Mouse (Mus musculus) embryonic facial prominence, embryonic 11.5 days (tissue): ENCODE measurements around the gene Slc25a22. TPM values are rescaled to one million over a fixed set of nuclear protein-coding genes. Genes with fewer than 3 reads are reported as not detected.
A peak's percentile ranks its signal among the peaks of the same experiment; 100 is the strongest.

Experiments used
- ATAC-seq: fragments of 200-750 bp; cut with Nextera tagmentation; replicated peaks from 2 replicates; pipeline ENCODE4 v1.8.0; 2017; ENCODE audit warnings: low read depth; ENCODE audit not compliant: insufficient number of reproducible peaks, low FRiP score, low TSS enrichment
- DNase-seq: peaks from one replicate; pipeline ENCODE4 v3.0.0-alpha.2; 2015; ENCODE audit warnings: low spot score
- H3K27ac ChIP-seq: fragments of 300-500 bp; sonication (generic); replicated peaks from 2 replicates; pipeline ENCODE4 v1.5.1; 2014; ENCODE audit warnings: mild to moderate bottlenecking, low read depth, low read length, control low read depth
- H3K27me3 ChIP-seq: fragments of 300-500 bp; sonication (generic); 2 replicates; pipeline ENCODE4 v1.6.1; 2014; ENCODE audit warnings: mild to moderate bottlenecking, low read length, moderate library complexity, mixed read lengths; ENCODE audit not compliant: control insufficient read depth, insufficient read depth
- H3K36me3 ChIP-seq: fragments of 300-500 bp; sonication (generic); replicated peaks from 2 replicates; pipeline ENCODE4 v1.6.1; 2014; ENCODE audit warnings: low read depth, mild to moderate bottlenecking, low read length, moderate library complexity, mixed read lengths; ENCODE audit not compliant: control insufficient read depth, insufficient read depth
- H3K4me1 ChIP-seq: fragments of 300-500 bp; sonication (generic); 2 replicates; pipeline ENCODE4 v1.6.1; 2014; ENCODE audit warnings: low read length, mixed read lengths; ENCODE audit not compliant: control insufficient read depth, insufficient read depth
- H3K4me2 ChIP-seq: fragments of 300-500 bp; sonication (generic); 2 replicates; pipeline ENCODE4 v1.6.1; 2014; ENCODE audit warnings: low read depth, mild to moderate bottlenecking, control low read depth, low read length, moderate library complexity
- H3K4me3 ChIP-seq: fragments of 300-500 bp; sonication (generic); 2 replicates; pipeline ENCODE4 v1.5.1; 2014; ENCODE audit warnings: low read depth, low read length, control low read depth
- H3K9ac ChIP-seq: fragments of 300-500 bp; sonication (generic); replicated peaks from 2 replicates; pipeline ENCODE4 v1.6.1; 2014; ENCODE audit warnings: mild to moderate bottlenecking, control low read depth, low read length
- H3K9me3 ChIP-seq: fragments of 300-500 bp; sonication (generic); replicated peaks from 2 replicates; pipeline ENCODE4 v1.6.1; 2016; ENCODE audit warnings: mild to moderate bottlenecking, low read length, inconsistent platforms, mixed read lengths; ENCODE audit not compliant: control insufficient read depth
- WGBS: fragments of 180-500 bp; shearing (Covaris S2); extraction: QIAGEN DNeasy Blood & Tissue Kit; methylation state at CpG from one replicate; pipeline ENCODE4 v1.1.7; 2014; 5-methylcytosine and 5-hydroxymethylcytosine counted together
- polyA plus RNA-seq: library from polyadenylated mRNA; unstranded; fragments of >200 nt; fragmentation: Nextera tagmentation; extraction: Ambion mirVana; gene quantifications from 2 replicates; pipeline ENCODE4 v1.2.1, GENCODE M21; 2014

Slc25a22 gene
- polyA plus RNA-seq, 1 experiment from 2014 or later = 27.4 TPM

DNA sequence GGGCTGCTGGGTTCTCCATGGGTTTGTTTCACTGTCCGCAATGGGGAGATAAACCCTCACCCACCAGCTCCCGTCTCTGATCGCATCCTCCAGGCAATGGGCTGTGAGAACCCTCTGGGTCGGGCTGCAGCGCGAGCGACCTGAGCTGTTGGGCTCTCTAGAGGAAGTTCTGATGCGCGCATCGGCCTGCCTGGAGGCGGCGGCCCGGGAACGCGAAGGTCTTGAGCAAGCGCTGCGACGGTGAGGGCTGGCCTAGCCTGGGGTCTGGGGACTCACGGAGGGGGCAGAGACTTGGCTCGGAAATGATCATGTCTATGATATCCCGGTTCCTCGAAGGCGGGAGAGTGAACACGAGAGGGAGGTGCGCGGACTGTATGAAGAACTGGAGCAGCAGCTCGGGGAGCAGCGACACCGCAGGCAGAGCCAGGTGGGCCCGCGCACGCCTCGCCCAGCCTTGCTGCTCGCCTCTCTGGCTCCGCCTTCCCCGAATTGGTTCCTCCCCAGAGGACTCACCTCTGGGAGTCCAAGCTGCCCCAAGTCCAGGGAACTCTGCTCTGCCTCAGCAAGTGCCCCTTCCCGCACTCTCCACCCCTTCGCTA is 27.0 kb upstream of the Slc25a22 start:
- no peak for DNase-seq

DNA sequence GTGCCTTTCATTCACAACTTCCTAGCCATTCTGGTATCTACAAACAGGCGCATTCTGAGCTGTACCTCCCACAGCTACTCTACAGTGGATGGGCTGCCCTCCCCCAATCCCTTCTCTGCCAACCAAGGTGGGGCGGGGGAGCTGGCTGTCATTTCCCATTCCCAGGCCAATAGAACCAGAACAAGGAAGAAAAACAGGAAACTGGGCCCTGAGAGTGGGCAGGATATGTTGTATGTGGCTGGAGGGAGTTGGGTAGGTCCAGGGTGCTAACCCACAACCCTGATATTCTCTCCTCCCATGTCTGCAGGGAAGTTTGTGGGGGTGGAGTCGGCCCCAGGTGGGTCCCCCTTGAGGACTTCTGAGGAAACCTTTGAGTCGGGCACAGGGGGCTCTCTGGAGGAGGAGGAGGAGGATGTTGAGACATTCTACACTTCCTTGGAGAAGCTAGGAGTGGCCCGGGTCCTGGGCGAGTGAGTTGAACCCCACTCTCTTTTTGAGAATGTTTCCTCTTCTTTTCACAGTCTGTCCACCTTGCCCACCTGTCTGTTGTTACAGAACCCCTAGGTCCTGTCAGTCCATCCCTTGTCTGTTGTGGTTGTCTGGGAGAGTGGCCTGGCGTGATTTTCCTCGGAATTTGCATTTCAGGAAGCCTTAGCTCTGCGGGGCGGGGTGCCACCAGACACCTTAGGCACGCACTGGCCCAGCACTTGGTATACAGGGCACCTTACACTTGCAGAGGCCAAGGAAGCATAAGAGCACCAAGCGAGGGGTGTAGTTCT is 26.3 kb upstream of the Slc25a22 start:
- DNase-seq = no peak
- 28% methylated on average over 12 of the region's 12 CpGs for WGBS
- no peak overlapping the region; the same call in 1 of the 2 replicates for H3K4me3 ChIP-seq
- H3K27ac ChIP-seq = no peak overlapping the region
- ATAC-seq = no peak
- no peaks in the 10 kb centered on the region for H3K9me3 ChIP-seq
- peaks cover 47% of the 10 kb centered on the region for H3K27me3 ChIP-seq
- peak overlapping the region; percentile 27 for H3K9ac ChIP-seq
- H3K36me3 ChIP-seq = no peaks in the 10 kb centered on the region
- H3K4me2 ChIP-seq = no peak overlapping the region
- H3K4me1 ChIP-seq = peaks cover 28% of the 10 kb centered on the region

More for the DNA sequence above, 27.0 kb upstream of the Slc25a22 start:
- Histone ChIP-seq H3K4me2 (peak overlapping the region; percentile 29), H3K27ac (no peak overlapping the region), H3K4me1 (peaks cover 33% of the 10 kb centered on the region), H3K27me3 (peaks cover 47% of the 10 kb centered on the region), H3K9me3 (no peaks in the 10 kb centered on the region), H3K4me3 (peak overlapping the region; percentile 23), H3K36me3 (no peaks in the 10 kb centered on the region), H3K9ac (peak overlapping the region; percentile 27)
- no peak for ATAC-seq
- 4% methylated on average over 38 of the region's 38 CpGs for WGBS

DNA sequence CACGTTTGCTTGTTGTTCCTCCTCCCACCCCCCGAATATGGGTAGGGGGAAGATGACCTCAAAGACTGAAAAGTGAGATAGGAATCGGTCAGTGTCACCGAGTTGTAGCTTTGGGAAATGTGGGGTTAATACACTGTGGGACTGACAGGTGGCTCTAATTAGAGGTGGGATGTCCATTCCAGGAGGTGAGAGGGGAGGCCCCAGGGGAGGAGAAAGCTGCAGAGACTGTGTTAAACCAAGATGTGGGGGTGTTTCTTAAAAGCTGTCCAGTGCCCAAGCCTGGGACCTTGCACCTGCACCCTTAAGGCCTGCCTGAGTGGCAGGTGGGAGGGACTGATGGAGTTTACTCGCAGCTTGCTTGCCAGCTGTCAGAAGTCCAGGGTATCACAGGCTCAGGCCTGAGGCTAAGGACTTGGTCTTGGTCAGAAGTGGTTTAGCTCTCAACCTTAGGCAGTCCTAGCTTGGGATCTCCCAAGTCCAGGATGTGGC is 24.7 kb upstream of the Slc25a22 start:
- no peak for DNase-seq

DNA sequence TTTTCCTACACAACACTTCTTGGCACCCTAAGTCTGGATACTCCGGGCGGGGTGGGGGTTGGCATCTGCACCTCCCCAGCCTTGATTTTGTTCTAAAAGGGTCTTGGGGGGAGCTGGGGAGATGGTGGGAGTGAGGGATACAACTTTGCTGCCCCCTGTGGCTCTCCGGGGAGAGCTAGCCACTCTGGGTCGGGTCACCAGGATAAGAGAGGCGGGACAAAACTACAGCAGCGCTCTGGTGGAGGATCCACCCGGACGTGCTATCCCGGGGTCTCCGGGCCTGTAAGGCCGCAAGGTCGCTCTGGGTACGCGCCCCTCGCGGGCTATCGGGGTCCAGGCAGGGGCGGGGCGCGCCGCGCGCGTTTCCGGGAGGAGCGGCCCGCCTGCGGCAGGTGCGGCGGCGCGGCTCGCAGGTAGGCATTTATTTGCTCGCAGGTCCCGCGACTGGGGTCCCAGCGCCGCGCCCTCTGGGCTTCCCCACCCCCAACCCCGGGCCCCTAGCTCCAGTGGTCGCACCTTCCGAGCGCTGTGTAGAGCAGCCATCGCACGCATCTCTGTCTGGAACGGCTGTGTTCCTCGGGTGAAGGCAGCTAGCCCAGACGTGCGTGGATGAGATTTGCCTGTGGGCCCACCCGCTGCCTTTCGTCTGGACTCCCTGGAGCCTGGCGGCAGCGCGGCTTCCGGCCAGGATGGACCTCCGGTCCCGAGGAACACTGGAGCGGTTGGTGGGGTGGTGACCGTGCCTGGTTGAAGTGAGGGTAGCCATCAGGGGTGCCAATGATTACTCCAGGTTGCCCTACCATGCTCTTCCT is 24.0 kb upstream of the Slc25a22 start:
- 2% methylated on average over 59 of the region's 59 CpGs for WGBS
- H3K27ac ChIP-seq = no peak overlapping the region
- H3K27me3 ChIP-seq = peaks cover 47% of the 10 kb centered on the region

More for the DNA sequence above, 24.7 kb upstream of the Slc25a22 start:
- H3K4me1 ChIP-seq = peaks cover 17% of the 10 kb centered on the region
- ATAC-seq = no peak
- peak overlapping the region; percentile 30; the same call in 1 of the 2 replicates for H3K4me3 ChIP-seq
- H3K36me3 ChIP-seq = no peaks in the 10 kb centered on the region
- peaks cover 47% of the 10 kb centered on the region for H3K27me3 ChIP-seq
- H3K4me2 ChIP-seq = peak overlapping the region; percentile 76; the same call in 1 of the 2 replicates
- peak overlapping the region; percentile 45 for H3K9ac ChIP-seq
- WGBS = 15% methylated on average over 5 of the region's 5 CpGs
- H3K9me3 ChIP-seq = no peaks in the 10 kb centered on the region
- H3K27ac ChIP-seq = no peak overlapping the region

DNA sequence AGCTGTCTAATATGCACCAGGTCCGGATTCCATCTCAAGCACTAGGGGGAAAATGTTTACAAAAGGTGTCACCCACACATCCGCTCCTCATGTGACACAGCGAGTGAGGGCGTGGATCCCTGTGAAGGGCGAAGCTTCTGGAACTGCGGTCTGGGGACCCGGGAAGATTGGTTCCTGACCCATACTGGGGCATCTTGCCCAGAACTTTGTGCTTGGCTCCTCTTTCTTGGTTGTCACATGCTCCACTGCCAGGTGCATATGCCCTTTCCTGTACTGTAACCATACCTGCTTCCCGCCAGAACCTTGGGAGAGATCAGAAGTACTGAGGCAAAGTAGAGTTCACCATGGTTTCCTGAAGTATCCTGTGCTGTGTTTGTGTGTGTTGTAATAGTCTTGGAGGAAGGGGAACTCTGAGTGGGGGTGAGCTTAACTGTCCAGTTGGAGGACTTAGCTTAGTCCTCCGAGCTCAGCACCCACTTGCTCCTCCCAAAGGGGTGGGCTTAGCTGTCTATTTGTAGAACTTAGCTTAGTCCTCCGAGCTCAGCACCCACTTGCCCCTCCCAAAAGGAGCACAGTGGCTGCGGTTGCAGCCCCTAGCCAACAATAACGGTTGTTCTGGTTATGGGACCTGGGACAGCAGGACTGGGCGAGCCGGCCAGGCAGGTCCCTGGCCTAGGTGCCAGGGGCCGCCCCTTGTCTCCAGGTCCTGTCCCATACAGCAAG is 22.9 kb upstream of the Slc25a22 start, which contains the start of gene Cracr2b:
Gene Cracr2b (plus strand): TSS at position 704 of the 723 bp plus-strand sequence.
- WGBS = 66% methylated on average over 15 of the region's 15 CpGs
- peaks cover 44% of the 10 kb centered on the region for H3K27me3 ChIP-seq
- peaks cover 20% of the 10 kb centered on the region for H3K4me1 ChIP-seq
- H3K9ac ChIP-seq = peak within 1 kb of the TSS; percentile 45
- H3K36me3 ChIP-seq = no peaks in the 10 kb centered on the region
- H3K9me3 ChIP-seq = no peaks in the 10 kb centered on the region
- H3K27ac ChIP-seq = no peak within 1 kb of the TSS
- no peak for ATAC-seq
- no peak for DNase-seq
- peak within 1 kb of the TSS; percentile 30 for H3K4me3 ChIP-seq
- peak within 1 kb of the TSS; percentile 76 for H3K4me2 ChIP-seq

More for the DNA sequence above, 24.0 kb upstream of the Slc25a22 start:
- ATAC-seq (no peak), DNase-seq (no peak)
- H3K4me2 ChIP-seq = peak overlapping the region; percentile 76
- no peaks in the 10 kb centered on the region for H3K36me3 ChIP-seq
- peaks cover 17% of the 10 kb centered on the region for H3K4me1 ChIP-seq
- H3K9ac ChIP-seq = peak overlapping the region; percentile 45
- peak overlapping the region; percentile 30 for H3K4me3 ChIP-seq
- no peaks in the 10 kb centered on the region for H3K9me3 ChIP-seq

DNA sequence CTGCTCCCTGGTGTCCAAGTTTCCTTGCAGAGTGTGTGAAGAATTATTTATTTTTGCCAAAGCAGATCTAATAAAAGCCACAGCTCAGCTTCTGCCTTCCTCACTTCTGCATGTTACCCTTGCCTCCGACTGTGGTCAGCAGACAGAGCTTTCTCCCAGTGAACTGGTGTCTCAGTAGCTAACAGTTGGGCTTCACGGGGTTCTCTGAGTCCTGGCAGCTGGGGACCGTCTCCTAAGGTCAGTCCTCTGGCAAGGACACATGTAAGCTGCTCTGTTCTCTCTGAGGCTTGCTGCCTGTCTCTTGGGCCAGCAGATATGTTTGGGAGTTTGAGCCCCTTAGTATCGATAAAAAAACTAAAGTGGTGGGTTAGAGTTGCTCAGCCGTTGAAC is 22.3 kb upstream of the Slc25a22 start:
- H3K9me3 ChIP-seq = no peaks in the 10 kb centered on the region
- H3K36me3 ChIP-seq = no peaks in the 10 kb centered on the region
- no peak for DNase-seq
- H3K4me1 ChIP-seq = peaks cover 18% of the 10 kb centered on the region
- no peak overlapping the region for H3K9ac ChIP-seq
- no peak overlapping the region for H3K4me3 ChIP-seq
- H3K4me2 ChIP-seq = no peak overlapping the region
- no peak overlapping the region for H3K27ac ChIP-seq
- no peak for ATAC-seq
- peaks cover 41% of the 10 kb centered on the region for H3K27me3 ChIP-seq
- WGBS = 65% methylated on average over 5 of the region's 5 CpGs

DNA sequence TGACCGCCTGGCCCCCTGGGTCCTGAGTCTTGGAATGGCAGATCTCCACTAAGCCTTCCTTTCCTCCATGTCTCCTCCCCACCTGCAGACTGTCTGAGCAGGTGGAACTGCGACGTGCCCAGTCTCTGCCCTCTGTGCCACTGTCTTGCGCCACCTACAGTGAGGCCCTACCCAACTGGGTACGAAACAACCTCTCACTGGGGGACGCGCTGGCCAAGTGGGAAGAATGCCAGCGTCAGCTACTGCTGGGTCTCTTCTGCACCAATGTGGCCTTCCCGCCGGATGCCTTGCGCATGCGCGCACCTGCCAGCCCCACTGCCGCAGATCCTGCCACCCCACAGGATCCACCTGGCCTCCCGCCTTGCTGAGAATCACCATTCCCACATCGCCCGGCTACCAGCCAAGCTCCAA is 21.6 kb upstream of the Slc25a22 start:
- Histone ChIP-seq H3K4me2 (no peak overlapping the region), H3K4me3 (no peak overlapping the region), H3K9me3 (no peaks in the 10 kb centered on the region), H3K9ac (no peak overlapping the region), H3K36me3 (no peaks in the 10 kb centered on the region), H3K4me1 (peaks cover 13% of the 10 kb centered on the region), H3K27me3 (peaks cover 34% of the 10 kb centered on the region), H3K27ac (no peak overlapping the region)
- 85% methylated on average over 17 of the region's 17 CpGs for WGBS
- ATAC-seq = no peak
- DNase-seq = no peak
